Mouse (Mus musculus) inflammation-experienced regulatory T-cells, adult 6 months (primary cell): ENCODE measurements around the gene Gtsf1l. TPM values are rescaled to one million over a fixed set of nuclear protein-coding genes. Genes with fewer than 3 reads are reported as not detected.
A peak's percentile ranks its signal among the peaks of the same experiment; 100 is the strongest.
"Not testable (repeated sequence)": the region's sequence is repeated elsewhere in the genome, so short reads cannot be mapped to it uniquely, and the experiment has no call there.

ENCODE experiments used
- ATAC-seq: one replicate; pipeline ENCODE4 v1.8.0; 2017
- polyA plus RNA-seq, 3 experiments: library from polyadenylated mRNA; unstranded; fragments of 100-300 nt; shearing (Covaris generic); gene quantifications; one replicate each; pipeline ENCODE4 v1.2.1; 2017

The Gtsf1l gene
- polyA plus RNA-seq, 3 experiments from 2014 or later, result not detected

DNA sequence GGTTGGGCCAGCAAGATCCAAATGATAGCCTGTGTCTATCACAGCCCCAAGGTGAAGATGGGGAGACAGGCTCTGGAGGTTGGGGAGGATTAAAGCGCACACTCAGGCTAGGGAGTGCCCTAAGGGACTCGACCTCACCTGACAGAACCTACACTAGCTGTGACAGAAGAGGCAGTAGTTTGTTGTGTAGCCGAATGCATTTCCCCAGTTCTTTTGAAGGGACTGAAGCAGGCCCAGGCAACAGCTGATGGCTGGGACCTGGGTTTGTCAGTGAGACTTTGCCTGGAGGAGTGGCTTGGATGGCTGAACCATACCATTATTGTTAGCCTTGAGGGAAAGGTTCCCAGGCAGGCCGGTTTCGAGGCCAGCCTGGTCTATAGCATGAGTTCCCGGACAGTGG lies 2.6 kb downstream of the Gtsf1l start:
- ATAC-seq, result no peak

DNA sequence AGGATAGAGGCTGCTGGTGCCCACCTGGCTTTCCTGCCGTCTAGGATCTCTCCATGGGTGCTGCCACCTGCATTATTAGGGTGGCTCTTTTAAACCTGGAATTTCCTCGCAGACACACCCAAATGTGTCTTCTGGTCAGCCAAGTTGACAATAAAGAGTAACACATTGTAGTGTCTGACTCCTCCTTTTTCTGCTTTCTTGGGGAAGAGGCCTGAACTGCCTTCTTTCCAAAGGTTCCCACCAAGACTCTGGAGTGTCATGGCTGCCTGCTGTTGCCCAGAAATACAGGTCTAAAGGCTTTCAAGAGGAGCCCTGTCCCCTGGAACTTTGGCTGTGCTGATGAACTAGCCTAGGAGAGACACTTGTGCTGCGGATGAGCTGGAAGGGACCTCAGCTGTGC lies 3.1 kb downstream of the Gtsf1l start:
- ATAC-seq, result no peak

DNA sequence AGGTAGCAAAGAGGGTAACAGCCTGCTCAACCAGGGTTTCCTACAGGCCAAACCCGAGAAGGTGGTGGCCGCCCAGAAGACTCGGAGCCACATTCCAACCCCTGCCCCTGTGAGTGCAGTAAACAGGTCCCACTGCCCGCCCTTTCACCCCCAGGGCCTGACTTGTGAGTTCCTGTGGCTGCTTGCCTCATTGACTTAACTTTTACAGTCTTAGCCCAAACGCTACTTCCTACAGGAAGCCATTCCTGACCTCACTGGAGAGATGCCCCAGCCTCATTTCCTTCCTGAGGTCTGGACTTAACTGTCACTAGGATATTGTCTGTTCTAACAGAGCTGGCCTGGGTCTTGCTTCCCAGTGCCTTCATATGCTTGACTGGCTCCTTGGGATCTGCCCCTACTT lies 5.1 kb downstream of the Gtsf1l start:
- no peak for ATAC-seq

DNA sequence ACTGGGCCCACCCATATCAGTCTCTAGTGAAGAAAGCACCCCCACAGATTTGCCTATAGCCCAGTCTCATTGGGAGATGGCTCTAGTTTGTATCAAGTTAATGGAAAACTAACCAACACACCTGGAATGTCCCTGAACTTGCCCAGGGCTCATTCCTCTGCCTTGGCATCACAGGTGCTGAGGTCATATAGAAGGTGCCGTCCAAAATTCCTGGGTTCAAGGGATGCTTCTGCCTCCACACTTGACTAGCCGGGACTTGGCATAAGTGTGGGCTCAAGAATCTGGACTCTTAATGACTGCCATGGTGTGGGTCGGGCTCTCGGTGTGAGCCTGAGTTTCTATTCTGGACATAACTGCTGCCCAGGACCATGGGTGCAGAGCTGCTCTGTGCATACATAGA lies 8.6 kb downstream of the Gtsf1l start:
- ATAC-seq, result no peak

DNA sequence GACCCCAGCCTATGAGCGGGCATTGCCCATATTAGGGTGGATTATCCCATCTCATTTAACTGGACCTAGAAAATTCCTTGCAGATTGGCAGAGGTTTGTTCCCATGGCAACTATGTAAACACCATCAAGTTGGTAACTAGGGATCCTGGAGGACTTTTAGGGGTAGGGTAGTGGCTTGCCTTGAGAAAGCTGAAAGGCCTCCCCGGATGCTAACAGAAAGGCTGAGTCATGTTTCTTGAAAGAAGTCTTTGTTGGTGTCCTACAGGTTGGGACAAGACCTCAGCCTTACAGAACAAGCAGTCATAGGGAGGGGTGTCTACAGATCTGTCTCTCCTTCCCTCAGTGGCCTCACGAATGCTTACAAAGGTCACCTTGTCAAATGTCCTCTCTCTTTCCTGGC lies 12.4 kb downstream of the Gtsf1l start:
- ATAC-seq, result no peak

DNA sequence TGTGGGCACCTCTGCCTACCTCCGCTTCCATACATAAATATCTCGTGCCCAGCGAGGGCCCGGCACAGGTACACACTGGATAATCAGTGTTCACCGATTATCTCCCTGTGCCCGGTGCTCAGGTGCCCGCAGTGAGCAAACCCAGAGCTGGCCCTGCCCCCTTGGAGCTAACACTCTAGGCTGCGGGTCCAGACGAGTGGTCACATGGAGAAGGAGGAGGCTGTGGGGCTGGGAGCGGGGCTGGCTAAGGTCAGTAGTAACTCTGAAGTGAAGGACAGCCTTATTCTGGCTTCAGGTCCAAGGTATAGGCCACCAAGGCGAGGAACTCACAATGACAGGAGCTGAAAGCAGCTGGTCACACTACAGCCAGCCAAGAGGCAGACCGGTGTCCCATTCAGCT lies 12.8 kb downstream of the Gtsf1l start:
- ATAC-seq, result no peak

DNA sequence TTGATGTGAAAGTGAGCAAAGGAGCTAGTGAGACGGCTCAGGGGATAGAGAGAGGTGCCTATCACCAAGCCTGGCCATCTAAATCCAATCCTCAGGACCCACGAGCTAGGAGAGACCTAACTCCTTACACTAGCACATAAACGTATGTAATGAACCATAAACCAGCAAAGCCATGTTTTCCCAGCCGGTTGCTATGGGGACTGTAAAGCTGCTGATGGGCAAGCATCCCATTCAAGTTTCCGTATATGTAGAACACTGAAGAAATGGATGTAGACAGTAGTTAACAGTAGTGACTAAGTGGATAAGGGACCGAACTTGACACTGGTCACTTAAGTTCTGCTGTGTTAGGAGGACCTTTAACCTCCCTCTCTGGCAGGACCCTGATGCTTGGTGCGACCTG lies 13.6 kb downstream of the Gtsf1l start:
- no peak for ATAC-seq

DNA sequence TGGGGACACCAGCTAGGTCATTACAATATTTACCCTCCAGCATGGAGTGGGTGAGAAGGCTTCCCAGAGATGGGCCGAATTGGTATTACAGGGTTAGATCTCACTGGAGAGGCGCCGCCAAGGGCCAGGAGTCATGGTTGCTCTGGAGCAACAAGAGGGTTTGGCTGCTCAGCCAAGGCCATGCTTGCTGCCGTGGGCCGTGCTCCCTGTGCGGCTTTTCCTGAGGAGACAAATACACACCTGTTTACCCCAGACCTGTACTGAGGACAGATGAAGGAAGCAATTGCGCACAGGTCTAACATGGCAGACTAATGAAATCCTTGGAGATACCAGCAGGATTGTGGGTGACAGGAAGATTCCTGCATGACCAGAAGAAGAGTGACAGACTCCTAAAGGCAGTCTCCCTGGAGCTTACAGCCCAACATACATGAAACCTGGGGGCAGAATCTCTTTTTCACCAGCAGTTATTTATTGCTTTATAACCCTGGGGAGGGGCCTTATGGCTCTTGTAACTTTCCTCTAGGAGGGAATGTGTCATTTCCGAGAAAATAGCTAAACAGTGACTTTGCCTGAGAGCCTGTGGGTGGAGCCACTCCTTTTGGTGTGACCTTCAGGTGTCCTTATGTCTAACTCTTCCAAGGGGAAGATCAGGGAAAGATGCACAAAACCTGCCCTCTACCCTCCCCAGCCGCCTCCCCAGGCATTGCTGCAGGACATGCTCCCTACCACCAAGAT lies 14.5 kb downstream of the Gtsf1l start:
- ATAC-seq, result no peak

DNA sequence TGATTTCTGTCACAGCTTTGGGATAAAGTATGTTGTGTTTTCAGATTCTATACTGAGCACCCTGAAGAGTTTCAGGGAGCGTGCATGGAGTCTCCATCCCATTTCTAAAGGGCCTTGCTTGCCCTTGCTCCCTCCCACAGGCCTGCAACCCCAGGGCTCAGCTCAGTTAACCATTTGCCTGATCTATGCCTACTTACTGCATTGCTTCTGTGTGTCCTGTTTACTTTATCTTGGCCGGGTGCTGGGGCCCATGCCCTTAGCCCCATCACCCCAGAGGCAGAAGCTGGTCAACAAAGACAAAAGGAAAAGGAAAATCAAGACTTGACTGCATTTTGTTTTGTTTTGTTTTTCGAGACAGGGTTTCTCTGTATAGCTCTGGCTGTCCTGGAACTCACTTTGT lies 16.1 kb downstream of the Gtsf1l start:
- ATAC-seq, result no peak

DNA sequence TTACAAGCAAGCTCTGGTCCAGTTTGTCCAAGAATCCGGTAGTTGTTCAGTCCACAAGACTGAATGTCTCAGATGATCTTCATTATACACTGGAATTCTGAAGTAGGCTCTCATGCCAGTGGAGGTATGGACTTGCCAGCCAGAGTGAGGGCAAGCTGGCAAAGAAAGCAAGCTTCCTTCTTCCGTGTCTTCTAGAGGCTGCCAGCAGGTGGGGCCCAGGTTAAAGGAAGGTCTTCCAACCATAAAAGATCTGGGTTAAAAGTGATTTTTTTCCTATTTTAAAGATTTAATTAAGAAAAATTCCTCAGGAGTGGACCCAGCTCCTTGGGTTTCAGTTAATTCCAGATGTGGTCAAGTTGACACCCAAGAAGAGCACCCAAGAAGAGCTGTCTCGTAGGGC lies 17.4 kb downstream of the Gtsf1l start:
- no peak for ATAC-seq

DNA sequence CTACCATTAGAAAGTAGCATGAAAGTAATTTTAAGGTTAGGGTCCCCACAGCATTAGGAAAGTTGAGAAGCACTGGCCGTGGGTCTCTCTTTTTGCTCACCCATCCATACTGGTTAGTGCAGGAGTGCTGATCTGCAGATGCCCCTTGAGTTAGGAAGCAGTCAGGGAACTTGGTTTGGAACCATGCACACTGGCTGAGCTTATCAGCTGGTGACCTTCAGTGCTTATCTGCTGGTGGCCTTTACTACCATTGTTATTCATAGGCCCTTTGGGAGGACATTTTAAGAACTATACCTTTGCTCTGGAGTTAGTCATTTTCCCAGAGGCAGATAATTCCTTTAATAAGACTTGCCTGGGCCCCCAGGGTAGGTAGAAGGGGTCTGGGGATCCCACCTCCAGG lies 20.4 kb downstream of the Gtsf1l start:
- no peak for ATAC-seq

DNA sequence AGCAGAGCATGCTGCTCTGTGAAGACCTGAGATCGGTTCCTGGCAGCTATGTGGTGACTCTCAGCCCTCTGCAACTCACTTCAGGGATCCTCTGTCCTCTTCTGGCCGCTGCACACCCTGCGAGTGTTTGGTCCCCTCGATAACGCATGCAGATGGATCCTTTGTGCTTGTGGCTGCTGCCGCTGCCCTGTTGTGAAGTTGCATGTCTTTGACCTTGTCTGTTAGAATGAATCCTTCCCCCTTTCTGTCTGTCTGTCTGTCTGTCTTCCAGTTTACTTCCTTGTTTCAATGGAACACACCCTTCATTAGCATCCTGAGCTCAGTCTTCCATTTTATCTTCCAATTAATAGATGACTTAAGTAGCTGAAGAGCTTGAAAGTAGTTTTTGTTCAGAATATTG lies 21.3 kb downstream of the Gtsf1l start:
- ATAC-seq, result no peak

DNA sequence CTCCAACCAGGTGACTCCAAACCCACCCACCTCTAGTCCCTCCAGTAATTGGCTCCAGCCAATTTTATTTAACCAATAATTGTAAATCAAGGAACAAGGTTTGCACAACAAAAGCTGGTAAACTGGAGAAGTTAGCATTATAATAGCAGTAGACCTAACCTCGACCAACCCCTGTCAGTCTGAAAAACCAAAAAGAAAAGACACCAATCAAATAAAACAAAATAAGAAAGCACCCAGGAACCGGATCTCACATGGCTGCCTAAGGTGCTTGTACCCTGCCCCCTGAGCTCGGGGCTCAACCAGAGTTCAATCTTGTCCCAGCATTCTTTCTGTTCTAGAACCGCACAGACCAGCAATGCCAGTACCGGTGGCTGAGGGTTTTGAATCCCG lies 25.5 kb downstream of the Gtsf1l start:
- ATAC-seq, result no peak

DNA sequence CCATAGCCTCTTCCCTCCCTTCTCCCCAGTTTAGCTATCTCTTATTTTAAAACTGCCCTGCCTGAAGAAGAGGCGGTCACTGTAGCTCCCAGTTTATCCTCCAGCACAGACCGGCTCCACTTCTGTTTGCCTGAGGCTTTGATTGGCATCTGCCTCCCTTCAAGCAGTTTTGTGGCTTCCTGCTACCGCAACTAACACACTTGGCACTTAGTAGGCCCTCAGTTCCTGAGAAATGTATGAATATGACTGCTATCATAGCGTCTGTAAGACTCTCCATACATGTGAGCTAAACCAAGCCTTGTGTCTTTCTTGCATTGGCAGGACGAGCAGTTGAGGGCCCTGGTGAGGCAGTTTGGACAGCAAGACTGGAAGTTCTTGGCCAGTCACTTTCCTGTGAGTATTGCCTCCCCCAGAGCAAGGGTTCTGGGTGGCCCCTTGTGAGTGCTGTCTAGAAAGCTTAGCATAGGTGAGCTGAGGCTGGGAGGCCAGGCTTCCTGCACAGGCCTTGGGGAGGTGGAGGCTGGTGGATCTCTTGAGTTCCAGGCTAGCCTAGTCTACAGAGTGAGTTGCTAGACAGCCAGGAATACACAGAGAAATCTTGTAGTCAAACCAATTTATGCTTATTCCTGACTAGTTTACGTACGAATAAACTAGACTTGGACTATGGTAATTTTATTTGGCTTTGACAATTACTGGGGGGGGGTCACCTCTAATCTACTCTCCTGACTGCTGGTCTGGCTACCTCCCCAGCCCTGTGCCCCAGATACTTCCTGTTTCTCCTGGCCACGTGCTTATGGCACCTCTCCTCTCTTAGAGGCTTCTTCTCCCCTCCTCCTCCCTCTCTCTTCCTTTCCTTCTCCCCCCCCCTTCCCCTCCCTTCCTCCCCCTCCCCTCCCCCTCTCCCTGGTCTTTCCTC lies 26.2 kb downstream of the Gtsf1l start:
- ATAC-seq, result no peak

DNA sequence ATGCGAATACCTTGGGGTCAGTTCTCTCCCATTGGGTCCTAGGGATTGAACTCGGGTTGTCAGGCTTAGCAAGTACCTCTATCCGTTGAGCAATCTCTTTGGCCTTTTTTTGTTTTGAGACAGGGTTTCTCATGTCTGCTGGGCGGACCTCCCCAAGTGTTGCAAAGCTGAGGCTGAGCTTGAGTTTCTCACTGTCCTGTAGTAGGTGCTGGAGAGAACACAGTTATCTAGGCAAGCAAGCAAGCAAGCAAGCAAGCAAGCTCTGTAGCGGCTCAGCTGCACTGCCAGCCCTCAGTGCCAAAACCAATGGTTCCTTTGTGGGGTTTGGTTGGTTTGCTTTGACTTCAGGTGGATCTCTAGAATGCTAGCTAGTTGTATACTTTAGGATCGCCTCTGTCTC lies 27.0 kb downstream of the Gtsf1l start:
- ATAC-seq, result no peak

DNA sequence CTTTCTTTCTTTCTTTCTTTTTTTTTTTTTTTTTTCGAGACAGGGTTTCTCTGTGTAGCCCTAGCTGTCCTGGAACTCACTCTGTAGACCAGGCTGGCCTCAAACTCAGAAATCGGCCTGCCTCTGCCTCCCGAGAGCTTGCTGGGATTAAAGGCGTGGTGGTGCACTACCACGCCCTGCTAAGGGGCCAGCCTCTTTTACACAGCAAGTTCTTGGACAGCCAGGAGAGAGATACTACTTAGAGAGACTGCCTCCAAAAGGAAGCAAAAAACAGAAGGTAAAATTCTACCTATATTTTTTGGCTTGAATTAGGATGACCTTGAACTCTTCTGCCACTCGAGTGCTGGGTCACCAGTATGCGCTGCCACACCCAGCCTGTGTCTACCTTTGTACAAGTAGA lies 28.7 kb downstream of the Gtsf1l start:
- not testable (repeated sequence) for ATAC-seq

DNA sequence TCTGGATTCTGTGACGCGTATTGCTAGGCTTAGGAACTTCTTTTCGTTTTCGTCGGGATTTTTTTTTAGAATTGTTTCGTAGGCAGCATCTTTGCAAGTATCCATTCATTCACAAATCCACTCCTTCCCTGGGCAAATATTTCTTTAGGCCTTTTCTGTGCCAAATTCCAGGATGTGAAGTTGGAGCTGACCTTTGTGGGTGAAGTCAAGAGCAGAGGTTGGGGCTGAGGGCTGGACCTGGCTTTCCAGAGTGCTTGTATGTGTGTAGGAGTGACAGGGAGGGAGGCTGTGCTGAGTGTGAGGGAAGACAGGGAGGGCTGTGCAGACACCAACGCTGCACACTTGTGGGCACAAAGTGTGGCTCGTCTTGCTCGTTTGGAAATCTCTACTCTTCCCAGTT lies 31.1 kb downstream of the Gtsf1l start:
- ATAC-seq, result no peak

DNA sequence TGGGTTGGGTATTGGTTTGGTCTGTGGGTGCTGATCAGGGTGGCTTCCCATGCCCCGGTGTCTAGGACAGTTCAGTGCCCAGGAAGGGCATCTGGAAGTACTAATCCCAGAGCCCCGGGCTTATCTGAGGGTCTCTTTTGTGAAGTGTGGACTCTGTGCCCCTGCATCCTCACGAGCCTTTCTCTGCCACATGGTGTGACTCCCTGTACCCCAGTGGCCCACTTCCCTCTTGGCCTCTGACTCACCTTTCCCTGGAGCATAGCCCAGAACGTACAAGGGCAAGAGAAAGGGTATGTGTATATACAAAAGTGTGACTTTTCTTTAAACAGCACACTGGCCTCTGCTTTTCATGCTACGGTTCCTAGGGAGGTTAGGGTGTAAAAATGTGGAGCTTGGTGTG lies 31.9 kb downstream of the Gtsf1l start:
- no peak for ATAC-seq

DNA sequence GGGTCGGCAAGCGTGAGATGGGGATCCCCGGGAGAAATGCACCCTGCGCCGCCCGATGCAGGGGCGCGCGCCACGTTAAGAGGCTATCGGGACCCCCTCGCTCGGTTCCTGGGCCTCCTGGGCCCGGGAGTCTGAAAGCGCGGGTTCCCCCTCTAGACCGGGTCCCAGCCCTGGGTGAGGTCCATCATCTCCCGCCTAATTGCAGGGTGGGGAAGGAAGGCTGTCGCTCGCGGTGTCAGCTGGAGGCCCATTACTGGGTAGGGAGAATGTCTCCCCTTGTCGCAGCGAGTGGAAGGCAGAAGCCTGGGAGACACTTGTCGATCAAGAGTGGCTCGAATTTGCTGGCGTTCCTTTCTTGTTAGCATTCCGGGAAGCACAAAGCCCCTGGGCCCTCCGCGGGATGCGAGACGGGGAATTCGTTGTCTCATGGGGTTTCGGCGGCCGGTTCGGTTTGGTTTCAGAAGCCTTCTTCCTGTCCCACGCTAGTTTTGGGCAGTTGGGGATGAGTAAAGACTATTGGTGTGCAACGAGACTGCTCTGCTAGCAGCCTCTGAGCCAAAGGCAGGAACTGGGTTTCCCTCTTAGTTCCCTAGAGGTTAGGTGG lies 32.7 kb downstream of the Gtsf1l start:
- ATAC-seq, result no peak

DNA sequence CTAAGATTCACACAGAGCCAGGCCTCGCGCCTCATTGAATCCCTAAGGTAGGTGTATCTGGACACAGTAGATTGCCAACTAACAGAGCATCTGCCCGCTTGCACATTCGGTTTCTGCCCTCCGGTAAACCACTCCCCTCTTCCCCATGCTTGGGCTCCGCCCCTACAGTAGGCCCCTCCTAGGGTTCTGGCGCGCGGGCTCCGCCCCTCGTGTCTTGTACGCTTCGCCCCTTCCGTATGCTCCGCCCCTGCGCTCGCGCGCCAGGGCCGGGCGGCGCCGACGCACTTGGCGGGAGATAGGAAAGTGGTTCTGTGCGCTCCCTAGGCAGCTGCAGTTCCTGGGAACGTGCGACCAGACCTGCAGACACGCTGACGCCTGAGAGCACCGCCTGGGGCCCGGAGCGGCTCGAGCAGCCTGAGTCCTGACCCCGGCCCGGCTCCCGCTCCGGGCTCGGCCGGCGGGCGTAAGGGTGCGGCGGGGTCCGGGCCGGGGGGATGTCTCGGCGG lies 33.3 kb downstream of the Gtsf1l start, which contains the start of gene Mybl2:
TSS of gene Mybl2 (plus strand) at position 353 of the 506 bp plus-strand sequence.
- peak; percentile 100 for ATAC-seq

DNA sequence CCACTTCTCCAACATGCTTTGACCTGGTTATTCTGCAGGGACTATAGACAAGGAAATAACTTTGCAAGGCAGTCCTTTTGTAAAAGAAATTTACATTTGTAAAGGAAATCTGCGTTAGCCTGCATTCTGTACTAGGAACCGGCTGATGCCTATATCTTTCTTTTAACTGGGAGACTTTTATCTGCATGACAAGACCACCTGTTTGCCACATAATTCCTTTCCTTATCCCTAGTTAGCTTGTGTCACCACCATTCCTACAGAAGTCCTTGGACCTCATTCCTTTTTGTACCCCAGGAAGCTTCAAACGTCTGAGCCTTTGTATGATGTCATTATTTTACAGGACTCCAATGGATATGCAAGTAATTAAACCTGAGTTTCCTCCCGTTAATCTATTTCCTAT lies 34.8 kb downstream of the Gtsf1l start:
- ATAC-seq, result no peak

DNA sequence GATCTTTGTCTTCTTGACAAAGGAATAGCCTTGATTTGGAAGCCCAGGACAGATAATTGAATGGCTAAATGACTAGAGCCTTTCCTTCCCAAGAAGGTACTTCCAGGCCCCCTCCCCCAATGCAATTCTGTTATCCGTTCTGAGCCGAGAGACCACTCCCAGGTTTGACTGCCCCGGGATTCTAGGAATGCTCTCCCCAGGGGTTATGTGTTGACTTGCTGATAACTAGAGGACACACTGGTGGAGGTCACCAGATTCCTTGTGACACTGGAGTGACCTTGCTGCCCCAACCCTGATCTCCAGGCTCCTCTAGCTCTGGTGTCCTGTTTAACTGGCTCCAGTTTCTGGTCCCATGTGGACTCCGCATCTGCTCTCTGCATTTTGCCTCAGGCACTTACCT lies 35.6 kb downstream of the Gtsf1l start:
- ATAC-seq, result no peak

DNA sequence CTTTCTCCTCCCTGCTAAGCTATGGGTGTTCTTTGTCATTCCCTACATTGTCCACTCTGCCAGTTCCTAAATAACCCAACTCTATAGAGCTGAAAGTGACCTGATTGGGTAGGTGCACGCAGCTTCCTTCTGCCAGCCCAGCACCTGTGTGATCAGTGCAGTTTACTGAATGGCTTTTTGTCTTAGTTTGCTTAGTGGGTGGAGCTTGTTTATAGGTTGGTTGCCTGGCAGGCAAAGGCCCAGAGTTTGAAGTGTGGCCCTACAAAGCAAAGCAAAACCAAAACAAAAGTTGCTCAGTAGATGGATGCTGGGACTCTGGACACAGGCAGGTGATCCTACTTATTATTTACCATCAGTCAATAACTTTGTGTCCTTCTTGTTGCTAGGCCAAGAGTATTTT lies 36.0 kb downstream of the Gtsf1l start:
- ATAC-seq, result no peak

DNA sequence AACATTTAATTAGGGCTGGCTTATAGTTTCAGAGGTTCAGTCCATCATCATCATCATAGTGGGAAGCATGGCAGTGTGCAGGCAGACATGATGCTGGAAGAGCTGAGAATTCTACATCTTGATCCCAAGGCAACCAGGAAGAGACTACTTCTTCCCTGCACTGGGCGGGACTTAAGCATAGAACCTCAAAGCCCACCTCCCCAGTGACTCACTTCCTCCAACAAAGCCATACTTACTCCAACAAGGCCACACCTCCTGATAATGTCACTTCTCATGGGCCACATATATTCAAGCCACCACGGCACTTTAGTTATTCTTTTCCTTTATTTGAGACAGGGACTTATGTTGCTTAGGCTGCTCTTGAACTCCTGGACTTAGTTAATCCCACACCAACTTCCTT lies 38.5 kb downstream of the Gtsf1l start:
- no peak for ATAC-seq
